Mouse (Mus musculus) left cerebral cortex, adult 8-10 months (tissue): ENCODE results near the gene Fam173a. TPM values are rescaled to one million over a fixed set of nuclear protein-coding genes. Genes with fewer than 3 reads are reported as not detected.
A peak's percentile ranks its signal among the peaks of the same experiment; 100 is the strongest.

Source experiments
- DNase-seq, 2 experiments: peaks; one replicate each; pipeline ENCODE4 v3.0.0; 2022; ENCODE audit warnings: low spot score in 2 of 2
- total RNA-seq, 4 experiments: library from RNA; stranded (reverse); gene quantifications; 2 replicates each; pipeline ENCODE4 v1.2.4; 2022

Gene Fam173a
- total RNA-seq, 4 experiments from 2014 or later, result 83.6 to 99.1 (median 88.6) TPM

- no peak for DNase-seq
These were observed 8.3 kb upstream of the Fam173a start for GRCm38 (mm10) chr17:25801029-25801428.

GRCm38 (mm10) chr17:25796951-25797369 is 4.3 kb upstream of the Fam173a start, which contains the start of gene Metrn:
Metrn (minus strand) TSS chr17:25797136.
- peak in 1 of 2 experiments; percentile 68 for DNase-seq

GRCm38 (mm10) chr17:25796211-25796771 is 3.6 kb upstream of the Fam173a start:
- DNase-seq, result no peak

GRCm38 (mm10) chr17:25795609-25796092 is 3.0 kb upstream of the Fam173a start, which contains the start of gene AC134908.4:
AC134908.4 (minus strand) TSS chr17:25795659.
- peak in 1 of 2 experiments; percentile 87 for DNase-seq

GRCm38 (mm10) chr17:25794998-25795397 is 2.3 kb upstream of the Fam173a start:
- no peak for DNase-seq

GRCm38 (mm10) chr17:25794197-25794596 is 1.5 kb upstream of the Fam173a start:
- DNase-seq, result no peak

GRCm38 (mm10) chr17:25791843-25792527 is 716 bp downstream of the Fam173a start:
- DNase-seq, result peak; percentile 70 to 85

- no peak for DNase-seq
These were observed 1.3 kb downstream of the Fam173a start for GRCm38 (mm10) chr17:25791320-25791842.

- DNase-seq, result no peak
These were observed 5.8 kb downstream of the Fam173a start for GRCm38 (mm10) chr17:25786781-25787504.

GRCm38 (mm10) chr17:25786280-25786679 is 6.4 kb downstream of the Fam173a start, which contains the start of gene Ccdc78:
Ccdc78 (plus strand) TSS chr17:25786580.
- DNase-seq, result no peak

- DNase-seq, result peak; percentile 94 to 98
These were observed 7.4 kb downstream of the Fam173a start, which contains the start of gene Haghl for GRCm38 (mm10) chr17:25785281-25785745. Haghl (minus strand) TSS chr17:25785673.

GRCm38 (mm10) chr17:25783861-25784574 is 8.7 kb downstream of the Fam173a start:
- no peak for DNase-seq

- no peak for DNase-seq
These were observed 9.6 kb downstream of the Fam173a start for GRCm38 (mm10) chr17:25783086-25783485.

GRCm38 (mm10) chr17:25781339-25781738 is 11.4 kb downstream of the Fam173a start:
- no peak for DNase-seq

GRCm38 (mm10) chr17:25777948-25778347 is 14.8 kb downstream of the Fam173a start:
- DNase-seq, result no peak

- no peak for DNase-seq
These were observed 17.2 kb downstream of the Fam173a start for GRCm38 (mm10) chr17:25775318-25776062.

GRCm38 (mm10) chr17:25773549-25774120 is 19.1 kb downstream of the Fam173a start, which contains the start of gene Narfl:
Narfl (plus strand) TSS chr17:25773776.
- peak; percentile 94 to 97 for DNase-seq

GRCm38 (mm10) chr17:25769331-25769730 is 23.4 kb downstream of the Fam173a start:
- DNase-seq, result no peak

GRCm38 (mm10) chr17:25765886-25766285 is 26.8 kb downstream of the Fam173a start:
- no peak for DNase-seq

- DNase-seq, result no peak
These were observed 30.1 kb downstream of the Fam173a start for GRCm38 (mm10) chr17:25762591-25762990.
